In the genomic region with DNA sequence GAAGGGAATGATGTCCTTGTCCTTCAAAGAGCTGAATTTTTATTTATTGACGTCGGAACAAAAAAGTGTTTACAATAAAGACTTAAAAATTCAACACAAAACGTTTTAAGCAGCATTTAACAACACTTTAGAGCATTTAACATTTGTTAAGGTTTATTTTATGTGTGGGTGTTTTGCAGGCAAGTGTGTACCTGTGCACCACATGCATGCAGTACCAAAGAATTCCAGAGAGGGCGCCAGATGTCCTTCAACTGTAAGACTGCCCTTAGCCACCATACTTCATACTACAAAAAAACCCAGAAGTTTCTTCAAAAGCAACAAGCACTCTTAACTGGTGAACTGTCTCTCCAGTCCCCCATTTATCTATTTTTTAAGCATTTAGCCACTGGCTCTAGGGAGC, we compare ENCODE assay signal across 8 mouse cellular contexts. TPM values are rescaled to one million over a fixed set of nuclear protein-coding genes. Genes with fewer than 3 reads are reported as not detected.
A peak's percentile ranks its signal among the peaks of the same experiment; 100 is the strongest.
DNase-seq lines count a peak whose midpoint lies in the region; ATAC-seq and TF ChIP-seq lines count a peak whose summit lies in the region.

No protein-coding gene starts in this region.

- H3K9ac ChIP-seq in MEL (ENCODE audit: control insufficient read depth, low read depth, low read length, poor library complexity, severe bottlenecking): peak overlapping the region; percentile 46
- no peak overlapping the region for H3K9ac ChIP-seq in heart, embryonic 12.5 days
- H3K9ac ChIP-seq in kidney, postnatal 0 days (ENCODE audit: low read depth, low read length): 0 out of 2 replicates have a peak overlapping the region, but pooled peaks have one; percentile 24

- no peaks in the 10 kb centered on the region for H3K9me3 ChIP-seq in MEL (replicated peaks; ENCODE audit: insufficient read depth, low read length)
- H3K9me3 ChIP-seq in heart, embryonic 12.5 days (replicated peaks): no peaks in the 10 kb centered on the region
- H3K9me3 ChIP-seq in kidney, postnatal 0 days (replicated peaks; ENCODE audit: low read length): no peaks in the 10 kb centered on the region

- peak; percentile 39 for TF ChIP-seq RAD21 in MEL (IDR thresholded peaks at IDR 0.05; ENCODE audit: low read depth, low read length)

- H3K36me3 ChIP-seq in MEL (ENCODE audit: control insufficient read depth in 1 of 2, insufficient read depth in 2 of 2, low read length in 2 of 2): peaks cover 3 to 4% of the 10 kb centered on the region in 2 experiments; a peak in 2 of 4 replicates
- H3K36me3 ChIP-seq in heart, embryonic 12.5 days: peaks cover 27% of the 10 kb centered on the region
- H3K36me3 ChIP-seq in kidney, postnatal 0 days (ENCODE audit: insufficient read depth, low read length): 0 out of 2 replicates have a peak, but pooled peaks cover 3% of the 10 kb centered on the region

- H3K79me2 ChIP-seq in MEL (ENCODE audit: control insufficient read depth, insufficient read depth, low read length, poor library complexity): no peaks in the 10 kb centered on the region; the same call in 1 of the 2 replicates

- ATAC-seq in cerebellum, adult (ENCODE audit: insufficient number of reproducible peaks, low FRiP score, low TSS enrichment): no peak
- no peak for ATAC-seq in heart, embryonic 12.5 days (ENCODE audit: insufficient number of reproducible peaks, low FRiP score)
- ATAC-seq in kidney, postnatal 0 days (replicated peaks; ENCODE audit: low FRiP score, low read depth): no peak

- 8% methylated on average over 4 of the region's 4 CpGs for WGBS in heart, embryonic 12.5 days
- 11% methylated on average over 4 of the region's 4 CpGs for WGBS in kidney, postnatal 0 days

- DNase-seq in cerebellum, adult 11 months: peak; percentile 44
- peak; percentile 90 for DNase-seq in MEL (ENCODE audit: low read depth, low spot score)
- peak; percentile 64 for DNase-seq in cerebellum, adult 9-10 months
- peak; percentile 69 for DNase-seq in kidney, postnatal 0 days (ENCODE audit: low spot score)
- DNase-seq in lung, postnatal 14 days: peak; percentile 67
- peak; percentile 73 for DNase-seq in right cerebral cortex, postnatal 4 days

- TF ChIP-seq EP300 in MEL (IDR thresholded peaks at IDR 0.05; ENCODE audit: low read depth in 1 of 2, low read length in 2 of 2): no peak

- no peaks in the 10 kb centered on the region for H3K27me3 ChIP-seq in MEL (ENCODE audit: control insufficient read depth in 1 of 2, insufficient read depth in 2 of 2, low read length in 2 of 2)
- no peaks in the 10 kb centered on the region for H3K27me3 ChIP-seq in heart, embryonic 12.5 days (replicated peaks)
- no peaks in the 10 kb centered on the region for H3K27me3 ChIP-seq in kidney, postnatal 0 days (ENCODE audit: insufficient read depth, low read length)

- 0 out of 2 replicates have a peak overlapping the region, but pooled peaks have one; percentile 22 for H3K27ac ChIP-seq in MEL (ENCODE audit: control insufficient read depth, low read depth, low read length)
- H3K27ac ChIP-seq in heart, embryonic 12.5 days (ENCODE audit: poor library complexity, severe bottlenecking): no peak overlapping the region
- no peak overlapping the region; the same call in 1 of the 2 replicates for H3K27ac ChIP-seq in kidney, postnatal 0 days

- peak overlapping the region; percentile 84 for H3K4me2 ChIP-seq in heart, embryonic 12.5 days
- peak overlapping the region; percentile 92 for H3K4me2 ChIP-seq in kidney, postnatal 0 days (ENCODE audit: low read length)

- no peak for TF ChIP-seq POLR2A in MEL (IDR thresholded peaks at IDR 0.05; ENCODE audit: control insufficient read depth in 1 of 2, insufficient read depth in 1 of 2, low read depth in 1 of 2, low read length in 2 of 2, poor library complexity in 1 of 2)

- peaks cover 0 to 2% of the 10 kb centered on the region in 2 experiments; a peak in 2 of 4 replicates for H3K4me1 ChIP-seq in MEL (ENCODE audit: control insufficient read depth in 1 of 2, insufficient read depth in 2 of 2, low read length in 2 of 2)
- H3K4me1 ChIP-seq in heart, embryonic 12.5 days (replicated peaks): peaks cover 21% of the 10 kb centered on the region
- H3K4me1 ChIP-seq in kidney, postnatal 0 days (replicated peaks; ENCODE audit: insufficient read depth, low read length): peaks cover 14% of the 10 kb centered on the region; the same call in 1 of the 2 replicates

- TF ChIP-seq CTCF in MEL (IDR thresholded peaks at IDR 0.05 in 2 of 3, conservative IDR thresholded peaks at IDR 0.05 in 1 of 3; ENCODE audit: control insufficient read depth in 1 of 3, insufficient read depth in 1 of 3, low read depth in 2 of 3, low read length in 3 of 3, poor library complexity in 1 of 3, severe bottlenecking in 1 of 3): peak; percentile 57 to 94 (median 74)
- peak; percentile 71 for TF ChIP-seq CTCF in kidney, postnatal 0 days (IDR thresholded peaks at IDR 0.05; ENCODE audit: low read depth)

- H3K4me3 ChIP-seq in MEL (ENCODE audit: control insufficient read depth in 1 of 2, insufficient read depth in 1 of 2, low read depth in 2 of 2, low read length in 2 of 2): peak overlapping the region; percentile 63 to 82
- peak overlapping the region; percentile 79 for H3K4me3 ChIP-seq in heart, embryonic 12.5 days
- H3K4me3 ChIP-seq in kidney, postnatal 0 days (replicated peaks; ENCODE audit: low read depth, low read length): peak overlapping the region; percentile 90; the same call in 1 of the 2 replicates

TF ChIP-seq in MEL, 35 proteins besides CTCF, POLR2A, EP300 and RAD21:
- no peak for TF ChIP-seq ZC3H11A (IDR thresholded peaks at IDR 0.05; ENCODE audit: low read depth, low read length)
- peak; percentile 1 for TF ChIP-seq SIN3A (IDR thresholded peaks at IDR 0.05; ENCODE audit: low read length)
- peak; percentile 30 for TF ChIP-seq SMC3 (IDR thresholded peaks at IDR 0.05; ENCODE audit: low read depth, low read length)
- peak; percentile 52; the same call in 1 of the 2 replicates for TF ChIP-seq HCFC1 (IDR thresholded peaks at IDR 0.05; ENCODE audit: low read depth, low read length)
- peak; percentile 54; the same call in 1 of the 2 replicates for TF ChIP-seq MAX (IDR thresholded peaks at IDR 0.05; ENCODE audit: low read length)
- no peak for TF ChIP-seq POLR2AphosphoS5 (IDR thresholded peaks at IDR 0.05; ENCODE audit: borderline replicate concordance, low read depth, low read length)
- TF ChIP-seq MYB (IDR thresholded peaks at IDR 0.05; ENCODE audit: low read depth, low read length): no peak

RNA-seq across cellular contexts. Expression of gene Dip2a, which starts 1.5 kb away (rescaled TPM):
- total RNA-seq in MEL (2012; rRNA removed): 2.6 and 2.8 TPM in 2 replicates
- 1 to 10 TPM in 1 of 2 experiments, not detected in 1; 5.7 TPM for polyA plus RNA-seq in MEL (2012; ENCODE audit: insufficient read depth in 1 of 2, insufficient read length in 2 of 2, low read depth in 1 of 2, low replicate concordance in 2 of 2, missing spikeins in 1 of 2)
- 11.4 and 12.3 TPM in 2 replicates for polyA plus RNA-seq in heart, embryonic 12.5 days (2016; fragmentation: Nextera tagmentation; extraction: Ambion mirVana)
- polyA plus RNA-seq in kidney, postnatal 0 days (2015; fragmentation: Nextera tagmentation; extraction: Ambion mirVana): 7.6 and 8.2 TPM in 2 replicates
